Mouse (Mus musculus): ENCODE measurements at regions not wholly inside any gene's neighbourhood (a gene's known extent, or its start where the extent isn't known, plus 50 kb on each side); places are given as distances from the start of the nearest gene placed in this dataset.
A peak's percentile ranks its signal among the peaks of the same experiment; 100 is the strongest.

- H3K4me2 ChIP-seq = no peak overlapping the region
- no peak for ATAC-seq
- H3K4me3 ChIP-seq = no peak overlapping the region
Observed at GRCm38 (mm10) chr10:37342675-37343074, 204.0 kb upstream of the Marcks start.

GRCm38 (mm10) chr10:37339658-37340057, 200.9 kb upstream of the Marcks start:
- no peak overlapping the region for H3K4me2 ChIP-seq
- H3K4me3 ChIP-seq = no peak overlapping the region
- no peaks in the 10 kb centered on the region for H3K9me3 ChIP-seq (replicated peaks)
- 63% methylated on average over 3 of the region's 3 CpGs for WGBS (ENCODE audit: insufficient replicate concordance)
- no peak overlapping the region for H3K27ac ChIP-seq
- no peak for ATAC-seq
- H3K4me1 ChIP-seq = peaks cover 2% of the 10 kb centered on the region; the same call in 1 of the 2 replicates
- H3K9ac ChIP-seq = no peak overlapping the region
- H3K36me3 ChIP-seq = no peaks in the 10 kb centered on the region
- no peaks in the 10 kb centered on the region for H3K27me3 ChIP-seq (replicated peaks)

More at GRCm38 (mm10) chr10:37342675-37343074, 204.0 kb upstream of the Marcks start:
- Histone ChIP-seq H3K27ac (no peak overlapping the region), H3K27me3 (replicated peaks) (no peaks in the 10 kb centered on the region), H3K4me1 (no peaks in the 10 kb centered on the region), H3K36me3 (no peaks in the 10 kb centered on the region), H3K9me3 (replicated peaks) (no peaks in the 10 kb centered on the region), H3K9ac (no peak overlapping the region)

GRCm38 (mm10) chr10:37338073-37338912, 199.6 kb upstream of the Marcks start:
- Histone ChIP-seq H3K36me3 (no peaks in the 10 kb centered on the region), H3K27me3 (replicated peaks) (no peaks in the 10 kb centered on the region), H3K27ac (no peak overlapping the region), H3K4me3 (no peak overlapping the region), H3K9ac (no peak overlapping the region), H3K4me2 (no peak overlapping the region), H3K4me1 (peaks cover 2% of the 10 kb centered on the region; the same call in 1 of the 2 replicates), H3K9me3 (replicated peaks) (no peaks in the 10 kb centered on the region)
- ATAC-seq = no peak
- WGBS (ENCODE audit: insufficient replicate concordance) = 45% methylated on average over 4 of the region's 4 CpGs

GRCm38 (mm10) chr10:37337172-37337620, 198.5 kb upstream of the Marcks start:
- Histone ChIP-seq H3K4me2 (no peak overlapping the region), H3K27me3 (replicated peaks) (no peaks in the 10 kb centered on the region), H3K27ac (no peak overlapping the region), H3K9ac (no peak overlapping the region), H3K36me3 (no peaks in the 10 kb centered on the region), H3K4me3 (no peak overlapping the region), H3K9me3 (replicated peaks) (no peaks in the 10 kb centered on the region), H3K4me1 (peaks cover 2% of the 10 kb centered on the region; the same call in 1 of the 2 replicates)
- ATAC-seq = no peak
- WGBS (ENCODE audit: insufficient replicate concordance) = 5% methylated on average over 3 of the region's 3 CpGs

- H3K9ac ChIP-seq = no peak overlapping the region
- H3K9me3 ChIP-seq (replicated peaks) = no peaks in the 10 kb centered on the region
- no peak overlapping the region for H3K4me3 ChIP-seq
- no peaks in the 10 kb centered on the region for H3K36me3 ChIP-seq
- H3K27me3 ChIP-seq (replicated peaks) = no peaks in the 10 kb centered on the region
- no peak for ATAC-seq
- no peak overlapping the region for H3K27ac ChIP-seq
- WGBS (ENCODE audit: insufficient replicate concordance) = 48% methylated on average over 3 of the region's 3 CpGs
- H3K4me1 ChIP-seq = peaks cover 2% of the 10 kb centered on the region; the same call in 1 of the 2 replicates
- H3K4me2 ChIP-seq = no peak overlapping the region
Observed at GRCm38 (mm10) chr10:37335148-37335547, 196.4 kb upstream of the Marcks start.

- Histone ChIP-seq H3K27ac (no peak overlapping the region), H3K4me2 (no peak overlapping the region), H3K9ac (no peak overlapping the region), H3K9me3 (replicated peaks) (no peaks in the 10 kb centered on the region), H3K27me3 (replicated peaks) (no peaks in the 10 kb centered on the region), H3K4me3 (no peak overlapping the region), H3K36me3 (no peaks in the 10 kb centered on the region), H3K4me1 (peaks cover 4% of the 10 kb centered on the region; the same call in 1 of the 2 replicates)
- WGBS (ENCODE audit: insufficient replicate concordance) = 51% methylated on average over 3 of the region's 3 CpGs
- ATAC-seq = peak; percentile 52; the same call in 1 of the 2 replicates
Observed at GRCm38 (mm10) chr10:37326168-37326534, 187.4 kb upstream of the Marcks start.

- Histone ChIP-seq H3K4me1 (peaks cover 4% of the 10 kb centered on the region; the same call in 1 of the 2 replicates), H3K27me3 (replicated peaks) (no peaks in the 10 kb centered on the region), H3K27ac (0 out of 2 replicates have a peak overlapping the region, but pooled peaks have one; percentile 36), H3K4me3 (no peak overlapping the region), H3K4me2 (no peak overlapping the region), H3K9ac (no peak overlapping the region), H3K36me3 (no peaks in the 10 kb centered on the region), H3K9me3 (replicated peaks) (no peaks in the 10 kb centered on the region)
- WGBS (ENCODE audit: insufficient replicate concordance) = 39% methylated on average over 6 of the region's 6 CpGs
- peak; percentile 72 for ATAC-seq
Observed at GRCm38 (mm10) chr10:37325514-37326167, 186.9 kb upstream of the Marcks start.

- Histone ChIP-seq H3K9ac (no peak overlapping the region), H3K27me3 (replicated peaks) (no peaks in the 10 kb centered on the region), H3K4me3 (no peak overlapping the region), H3K4me2 (no peak overlapping the region), H3K4me1 (peaks cover 4% of the 10 kb centered on the region; the same call in 1 of the 2 replicates), H3K9me3 (replicated peaks) (no peaks in the 10 kb centered on the region), H3K27ac (no peak overlapping the region), H3K36me3 (no peaks in the 10 kb centered on the region)
- ATAC-seq = no peak
- WGBS (ENCODE audit: insufficient replicate concordance) = 38% methylated on average over 1 of the region's 1 CpGs
Observed at GRCm38 (mm10) chr10:37323689-37324088, 185.0 kb upstream of the Marcks start.

- H3K4me3 ChIP-seq = no peak overlapping the region
- WGBS (ENCODE audit: insufficient replicate concordance) = 63% methylated on average over 1 of the region's 1 CpGs
- ATAC-seq = no peak
- no peaks in the 10 kb centered on the region for H3K9me3 ChIP-seq (replicated peaks)
- H3K9ac ChIP-seq = no peak overlapping the region
- no peaks in the 10 kb centered on the region for H3K36me3 ChIP-seq
- peaks cover 4% of the 10 kb centered on the region; the same call in 1 of the 2 replicates for H3K4me1 ChIP-seq
- no peak overlapping the region for H3K27ac ChIP-seq
- H3K4me2 ChIP-seq = no peak overlapping the region
- no peaks in the 10 kb centered on the region for H3K27me3 ChIP-seq (replicated peaks)
Observed at GRCm38 (mm10) chr10:37322809-37323208, 184.1 kb upstream of the Marcks start.

- no peak overlapping the region for H3K4me2 ChIP-seq
- 75% methylated on average over 5 of the region's 5 CpGs for WGBS (ENCODE audit: insufficient replicate concordance)
- no peaks in the 10 kb centered on the region for H3K36me3 ChIP-seq
- peaks cover 4% of the 10 kb centered on the region; the same call in 1 of the 2 replicates for H3K4me1 ChIP-seq
- no peak overlapping the region for H3K27ac ChIP-seq
- H3K9me3 ChIP-seq (replicated peaks) = no peaks in the 10 kb centered on the region
- no peak for ATAC-seq
- no peak overlapping the region for H3K9ac ChIP-seq
- H3K4me3 ChIP-seq = no peak overlapping the region
- H3K27me3 ChIP-seq (replicated peaks) = no peaks in the 10 kb centered on the region
Observed at GRCm38 (mm10) chr10:37322310-37322709, 183.6 kb upstream of the Marcks start.

- Histone ChIP-seq H3K4me2 (no peak overlapping the region), H3K4me3 (no peak overlapping the region), H3K27me3 (replicated peaks) (no peaks in the 10 kb centered on the region), H3K36me3 (no peaks in the 10 kb centered on the region), H3K9me3 (replicated peaks) (no peaks in the 10 kb centered on the region), H3K4me1 (no peaks in the 10 kb centered on the region), H3K9ac (no peak overlapping the region), H3K27ac (no peak overlapping the region)
- WGBS (ENCODE audit: insufficient replicate concordance) = 52% methylated on average over 3 of the region's 3 CpGs
- no peak for ATAC-seq
Observed at GRCm38 (mm10) chr10:37321171-37321570, 182.5 kb upstream of the Marcks start.

- Histone ChIP-seq H3K9ac (no peak overlapping the region), H3K9me3 (replicated peaks) (no peaks in the 10 kb centered on the region), H3K4me3 (no peak overlapping the region), H3K36me3 (no peaks in the 10 kb centered on the region), H3K4me1 (no peaks in the 10 kb centered on the region), H3K4me2 (no peak overlapping the region), H3K27ac (no peak overlapping the region), H3K27me3 (replicated peaks) (no peaks in the 10 kb centered on the region)
- ATAC-seq = no peak
- WGBS (ENCODE audit: insufficient replicate concordance) = 73% methylated on average over 8 of the region's 8 CpGs
Observed at GRCm38 (mm10) chr10:37319746-37320430, 181.2 kb upstream of the Marcks start.

Measured in liver, embryonic 12.5 days (tissue).